Mouse (Mus musculus) bone marrow, adult 2 months (tissue): ENCODE measurements at regions not wholly inside any gene's neighbourhood (a gene's known extent, or its start where the extent isn't known, plus 50 kb on each side); places are given as distances from the start of the nearest gene placed in this dataset.

Experiments used
- CTCF ChIP-seq: fragments of 200-500 bp; IDR thresholded peaks from 2 replicates; pipeline ENCODE4 v1.5.1; 2011; ENCODE audit warnings: low read length, control low read depth; ENCODE audit not compliant: control insufficient read depth, insufficient read depth
- POLR2A ChIP-seq: fragments of 200-500 bp; IDR thresholded peaks from 2 replicates; pipeline ENCODE4 v1.6.1; 2011; ENCODE audit warnings: low read depth, mild to moderate bottlenecking, control low read depth, low read length, borderline replicate concordance; ENCODE audit not compliant: control insufficient read depth

- no peak for TF ChIP-seq CTCF
- TF ChIP-seq POLR2A, result no peak
Measured at GRCm38 (mm10) chr8:10794367-10795189, 213.7 kb downstream of the Irs2 start.
